In the genomic region with DNA sequence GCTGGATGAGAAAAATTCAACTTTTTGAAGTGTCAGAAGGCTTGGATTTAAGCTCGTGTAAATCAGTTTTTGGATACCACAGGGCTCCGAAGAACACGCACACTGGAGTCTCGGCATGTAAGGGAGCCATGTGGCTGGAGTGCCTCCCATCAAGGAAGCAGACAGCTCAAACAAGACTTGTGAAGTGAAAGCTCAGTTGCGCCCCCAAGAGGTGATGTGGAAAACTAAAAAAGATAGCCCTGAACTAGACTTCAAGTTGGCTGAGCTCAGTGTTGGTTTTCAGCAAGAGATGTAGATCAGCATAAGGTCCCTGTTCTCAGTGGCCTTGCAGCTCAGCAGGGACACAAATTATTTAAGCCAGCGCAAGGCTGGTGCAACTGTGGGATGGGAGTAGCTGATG, we compare ENCODE assay signal across 9 mouse cellular contexts.
DNase-seq lines count a peak whose midpoint lies in the region; TF ChIP-seq lines count a peak whose summit lies in the region.
"Had no signal": no experiment of that assay in that cellular context is flagged by ENCODE, and none has a peak within 500 bp of the region (broad histone marks: within the 10 kb centered on the region; RNA-seq: fewer than 3 reads in every experiment).

No protein-coding gene starts in this region.

- no peak for TF ChIP-seq POLR2A in kidney, adult 2 months (IDR thresholded peaks at IDR 0.05; ENCODE audit: low read depth, low read length)

- no peaks in the 10 kb centered on the region for H3K4me1 ChIP-seq in kidney, adult 2 months (ENCODE audit: control insufficient read depth, insufficient read depth, low read length)
- H3K4me1 ChIP-seq: liver, embryonic 13.5 days had no signal

- DNase-seq in kidney, adult 2 months, result no peak
- no peak for DNase-seq in kidney, adult 18-20 months
- DNase-seq in right cerebral cortex, postnatal 4 days, result peak; percentile 21
- no peak for DNase-seq in right cerebral cortex, adult 2 months (ENCODE audit: low spot score in 2 of 2)
- peak; percentile 16 for DNase-seq in WW6 (ENCODE audit: low read depth, low spot score)
- peak; percentile 18 for DNase-seq in testis, postnatal 14 days (ENCODE audit: low spot score)
- no peak for DNase-seq in frontal cortex, postnatal 14 days (ENCODE audit: low spot score in 2 of 2)
- DNase-seq: heart, postnatal 14 days; liver, embryonic 13.5 days had no signal

- no peaks in the 10 kb centered on the region for H3K27me3 ChIP-seq in kidney, adult 2 months (replicated peaks; ENCODE audit: control insufficient read depth, insufficient read depth, low read length)
- H3K27me3 ChIP-seq: liver, embryonic 13.5 days had no signal

- no peaks in the 10 kb centered on the region for H3K36me3 ChIP-seq in kidney, adult 2 months (ENCODE audit: control insufficient read depth, insufficient read depth, low read length)
- H3K36me3 ChIP-seq: liver, embryonic 13.5 days had no signal

- H3K27ac ChIP-seq in kidney, adult 2 months (ENCODE audit: insufficient read depth, low read depth, low read length), result no peak overlapping the region
- H3K27ac ChIP-seq: liver, embryonic 13.5 days had no signal

- WGBS in kidney, adult 2 months, result 83% methylated on average over 6 of the region's 6 CpGs

- no peak overlapping the region for H3K4me3 ChIP-seq in kidney, adult 2 months (ENCODE audit: insufficient read depth, low read depth, low read length)
- H3K4me3 ChIP-seq: liver, embryonic 13.5 days had no signal

- TF ChIP-seq CTCF in kidney, adult 2 months (conservative IDR thresholded peaks at IDR 0.05; ENCODE audit: insufficient read depth, insufficient read length, low read depth, low read length), result 0 out of 2 replicates have a peak, but pooled peaks have one; percentile 6

Comparison
In these comparisons a context has a peak if more than half of its experiments do, and no peak if none do; other contexts are left out.
1. DNase-seq: peak in right cerebral cortex, postnatal 4 days (single experiment), WW6 (single experiment) and testis, postnatal 14 days (single experiment); none in kidney, adult 2 months (single experiment), kidney, adult 18-20 months (single experiment), right cerebral cortex, adult 2 months (0 of 2) and frontal cortex, postnatal 14 days (0 of 2).